Mouse (Mus musculus): Measurements from ENCODE around the gene Folr1. TPM values are rescaled to one million over a fixed set of nuclear protein-coding genes. Genes with fewer than 3 reads are reported as not detected.

Folr1 gene
- total and polyA plus RNA-seq, 2 experiments from 2014 or later, result 7.0 to 49.6 TPM

DNA sequence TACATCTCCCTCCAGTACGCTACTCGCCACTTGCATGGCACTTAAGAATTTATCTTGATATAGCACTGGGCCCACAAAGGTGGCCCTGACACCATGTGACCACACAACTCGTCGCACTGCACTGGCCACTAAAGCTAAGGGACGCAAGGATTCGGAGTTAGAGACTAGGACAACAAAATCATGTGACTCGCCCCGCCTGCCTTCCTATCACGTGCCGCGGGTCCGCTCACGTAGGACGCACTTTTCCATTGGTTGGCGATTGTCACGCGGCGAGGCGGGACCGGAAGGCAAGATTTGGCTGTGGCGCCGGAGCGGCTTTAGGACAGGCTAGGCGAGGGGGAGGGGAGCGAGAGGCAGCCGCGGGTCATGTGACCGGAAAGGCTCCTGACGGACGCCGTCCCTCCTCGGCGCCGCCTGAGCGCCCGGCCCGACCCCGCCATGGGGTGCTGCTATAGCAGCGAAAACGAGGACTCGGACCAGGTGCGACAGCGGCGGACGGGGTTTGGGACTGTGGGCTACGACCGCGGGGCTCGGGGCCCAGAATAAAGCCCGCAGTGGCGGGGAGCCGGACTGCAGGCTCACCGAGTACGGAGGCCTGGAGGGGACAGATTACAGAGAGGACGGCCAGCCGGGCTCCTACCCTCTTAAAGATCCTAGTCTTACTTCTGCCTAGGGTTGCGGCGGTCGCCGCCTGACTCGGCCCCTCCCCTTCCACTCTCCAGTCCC is 35.1 kb upstream of the Folr1 start, which contains the start of gene Lamtor1:
Gene Lamtor1 (plus strand): TSS at position 344 of the 726 bp plus-strand sequence.
- peak within 1 kb of the TSS; percentile 90 for H3K27ac ChIP-seq (ENCODE audit: low read depth, low read length)

DNA sequence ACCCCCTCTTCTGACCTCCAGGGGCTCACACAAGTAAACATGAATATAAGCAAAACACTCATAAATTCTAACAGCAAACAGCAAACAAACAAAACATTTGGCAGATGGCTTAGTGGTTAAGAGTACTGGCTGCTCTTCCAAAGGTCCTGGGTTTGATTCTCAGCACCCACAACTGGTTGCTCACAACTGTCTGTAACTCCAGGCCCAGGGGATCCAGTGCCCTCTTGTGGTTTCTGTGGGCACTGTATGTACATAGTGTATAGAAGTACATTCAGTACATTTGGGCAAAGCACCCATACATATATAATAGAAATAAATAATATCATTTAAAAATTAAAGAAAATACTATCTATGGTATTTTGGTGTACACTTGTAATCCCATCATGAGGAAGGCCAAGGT is 32.3 kb upstream of the Folr1 start:
- peak; percentile 6; the same call in 1 of the 2 replicates for TF ChIP-seq CTCF (IDR thresholded peaks at IDR 0.05; ENCODE audit: low read depth)
- no peak overlapping the region for H3K4me3 ChIP-seq (ENCODE audit: low read depth, low read length)
- H3K9ac ChIP-seq, result no peak overlapping the region
- H3K4me2 ChIP-seq (ENCODE audit: low read depth), result no peak overlapping the region
- no peaks in the 10 kb centered on the region for H3K4me1 ChIP-seq (ENCODE audit: insufficient read depth)
- H3K27me3 ChIP-seq (ENCODE audit: insufficient read depth, low read length), result no peaks in the 10 kb centered on the region
- DNase-seq (no peak), ATAC-seq (no peak)
- no peaks in the 10 kb centered on the region for H3K36me3 ChIP-seq (ENCODE audit: insufficient read depth)
- no peak overlapping the region for H3K27ac ChIP-seq (ENCODE audit: low read depth, low read length)
- H3K9me3 ChIP-seq (ENCODE audit: low read length), result no peaks in the 10 kb centered on the region

More for the DNA sequence above, 35.1 kb upstream of the Folr1 start, which contains the start of gene Lamtor1:
- H3K4me2 ChIP-seq (ENCODE audit: low read depth), result peak within 1 kb of the TSS; percentile 59
- no peaks in the 10 kb centered on the region for H3K4me1 ChIP-seq (ENCODE audit: insufficient read depth)
- WGBS, result under 1% methylated on average over 59 of the region's 61 CpGs
- H3K9ac ChIP-seq, result peak within 1 kb of the TSS; percentile 82
- H3K27me3 ChIP-seq (ENCODE audit: insufficient read depth, low read length), result no peaks in the 10 kb centered on the region
- H3K9me3 ChIP-seq (ENCODE audit: low read length), result no peaks in the 10 kb centered on the region
- peak; percentile 99 for ATAC-seq
- H3K36me3 ChIP-seq (ENCODE audit: insufficient read depth), result peaks cover 13% of the 10 kb centered on the region
- DNase-seq, result peak; percentile 99
- no peak for TF ChIP-seq CTCF (IDR thresholded peaks at IDR 0.05; ENCODE audit: low read depth)
- peak within 1 kb of the TSS; percentile 77 for H3K4me3 ChIP-seq (ENCODE audit: low read depth, low read length)

DNA sequence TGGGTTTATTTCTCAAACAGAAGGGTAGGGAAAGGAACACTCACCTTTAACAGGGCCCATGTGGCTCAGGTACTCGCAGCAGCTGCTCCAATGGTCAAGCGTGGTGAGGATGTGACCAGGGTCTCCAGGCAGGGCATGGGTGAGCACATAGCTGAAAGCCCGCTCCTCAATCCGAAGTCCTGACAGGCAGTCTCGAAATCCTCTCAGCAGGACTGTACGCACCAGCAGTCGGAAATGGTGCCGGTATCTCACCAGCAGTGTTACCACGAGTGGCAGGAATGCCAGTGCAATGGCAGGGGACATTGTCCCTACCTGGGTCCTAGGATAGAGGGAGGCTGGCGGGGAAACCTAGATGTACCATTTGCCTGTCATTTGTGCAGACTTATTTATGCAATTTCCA is 31.4 kb upstream of the Folr1 start:
- ATAC-seq (no peak), DNase-seq (no peak)
- 90% methylated on average over 10 of the region's 10 CpGs for WGBS
- no peaks in the 10 kb centered on the region for H3K27me3 ChIP-seq (ENCODE audit: insufficient read depth, low read length)
- TF ChIP-seq CTCF (IDR thresholded peaks at IDR 0.05; ENCODE audit: low read depth), result no peak
- no peak overlapping the region for H3K4me2 ChIP-seq (ENCODE audit: low read depth)
- peaks cover 4% of the 10 kb centered on the region; the same call in 1 of the 2 replicates for H3K4me1 ChIP-seq (ENCODE audit: insufficient read depth)
- no peak overlapping the region for H3K27ac ChIP-seq (ENCODE audit: low read depth, low read length)
- H3K36me3 ChIP-seq (ENCODE audit: insufficient read depth), result no peaks in the 10 kb centered on the region
- H3K4me3 ChIP-seq (ENCODE audit: low read depth, low read length), result no peak overlapping the region
- no peak overlapping the region for H3K9ac ChIP-seq
- H3K9me3 ChIP-seq (ENCODE audit: low read length), result no peaks in the 10 kb centered on the region

DNA sequence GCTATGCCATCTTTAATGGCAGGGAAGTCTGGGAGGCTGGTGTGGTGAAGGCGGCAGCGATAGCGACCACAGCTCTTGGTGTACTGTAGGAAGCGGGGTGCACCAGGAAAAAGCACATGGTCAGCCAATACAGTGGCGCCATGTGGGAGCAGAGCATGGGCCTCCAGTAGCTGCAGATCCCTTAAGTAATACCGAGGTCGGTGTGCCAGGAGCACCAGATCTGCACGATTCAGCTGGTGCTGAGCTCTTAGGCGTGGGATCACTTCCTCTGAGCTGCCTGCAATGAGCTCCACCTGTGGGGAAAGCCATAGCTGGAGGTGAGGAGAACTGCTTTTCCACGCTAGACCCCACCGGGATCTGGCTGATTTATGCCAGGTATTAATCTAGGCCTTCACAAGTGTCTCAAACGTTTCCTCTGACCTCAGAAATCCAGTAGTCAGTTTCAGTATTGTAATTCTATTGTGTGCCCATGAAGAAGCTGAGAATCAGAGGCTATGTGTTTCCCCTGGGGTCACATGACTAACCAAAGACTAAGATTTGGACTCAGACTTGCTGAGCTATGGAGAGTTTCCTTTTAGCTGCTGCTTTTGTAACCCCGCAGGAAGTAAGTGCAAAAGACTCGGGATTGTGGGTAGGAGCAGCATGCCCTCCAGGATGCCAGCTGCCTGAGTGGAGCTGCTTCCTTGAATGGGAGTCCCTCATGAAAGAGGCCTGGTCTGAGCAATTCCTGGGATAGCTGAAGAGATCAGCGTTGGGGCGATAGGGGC is 29.9 kb upstream of the Folr1 start:
- no peak for TF ChIP-seq CTCF (IDR thresholded peaks at IDR 0.05; ENCODE audit: low read depth)
- H3K27me3 ChIP-seq (ENCODE audit: insufficient read depth, low read length), result no peaks in the 10 kb centered on the region
- no peaks in the 10 kb centered on the region for H3K36me3 ChIP-seq (ENCODE audit: insufficient read depth)
- H3K4me2 ChIP-seq (ENCODE audit: low read depth), result no peak overlapping the region
- no peak overlapping the region for H3K4me3 ChIP-seq (ENCODE audit: low read depth, low read length)
- no peak for DNase-seq
- 91% methylated on average over 16 of the region's 16 CpGs for WGBS
- ATAC-seq, result no peak
- H3K27ac ChIP-seq (ENCODE audit: low read depth, low read length), result no peak overlapping the region
- no peak overlapping the region for H3K9ac ChIP-seq
- no peaks in the 10 kb centered on the region for H3K9me3 ChIP-seq (ENCODE audit: low read length)
- H3K4me1 ChIP-seq (ENCODE audit: insufficient read depth), result peaks cover 6% of the 10 kb centered on the region; the same call in 1 of the 2 replicates

DNA sequence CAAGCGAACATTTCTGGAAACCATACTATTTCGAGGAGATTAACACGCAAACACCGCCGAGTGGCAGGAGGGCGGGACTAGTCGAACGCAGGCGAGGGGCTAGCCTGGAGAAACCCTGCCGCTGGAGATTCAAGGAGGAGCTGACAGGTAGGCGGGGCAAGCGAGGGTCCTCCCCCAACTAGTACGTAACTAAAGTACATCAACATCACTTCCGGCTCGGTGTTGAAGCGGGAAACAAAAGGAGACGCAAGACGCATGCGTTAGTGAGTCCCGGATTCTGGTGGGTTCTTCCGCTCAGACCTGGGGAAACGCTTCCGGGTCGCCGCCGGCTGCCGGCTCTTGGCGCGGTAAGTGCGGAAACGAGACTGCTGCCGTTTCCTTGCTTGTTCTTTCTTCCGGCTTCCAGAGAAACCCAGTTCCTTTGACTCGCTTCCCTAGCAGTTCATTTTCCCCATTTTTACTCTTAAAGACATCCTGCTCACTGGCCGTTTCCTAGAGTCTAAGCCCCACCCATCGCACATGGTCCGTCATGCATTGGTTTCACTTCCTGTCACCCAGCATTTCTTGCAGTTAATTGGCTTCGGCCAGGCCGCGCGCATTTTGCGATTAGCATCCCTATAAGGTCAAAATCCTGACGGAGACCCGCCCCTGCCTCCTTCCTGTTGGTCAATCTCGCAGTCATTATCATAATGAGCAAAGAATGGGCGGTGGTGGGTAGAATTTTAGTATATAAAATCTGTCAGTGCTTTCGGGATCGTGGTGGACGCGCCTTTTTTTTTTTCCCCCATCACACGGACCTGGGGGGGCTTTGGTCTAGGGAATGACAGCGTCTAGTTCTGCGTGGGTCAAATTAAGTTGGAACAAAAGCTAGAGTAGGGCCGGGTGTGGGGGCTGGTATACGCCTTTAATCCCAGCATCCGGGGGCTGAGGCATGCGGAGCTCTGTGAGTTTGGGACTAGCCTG is 25.8 kb upstream of the Folr1 start:
- Histone ChIP-seq H3K9ac (peak overlapping the region; percentile 67), H3K36me3 (ENCODE audit: insufficient read depth) (no peaks in the 10 kb centered on the region), H3K4me1 (ENCODE audit: insufficient read depth) (peaks cover 6% of the 10 kb centered on the region; the same call in 1 of the 2 replicates), H3K27me3 (ENCODE audit: insufficient read depth, low read length) (no peaks in the 10 kb centered on the region), H3K27ac (ENCODE audit: low read depth, low read length) (peak overlapping the region; percentile 89), H3K4me3 (ENCODE audit: low read depth, low read length) (peak overlapping the region; percentile 51), H3K4me2 (ENCODE audit: low read depth) (peak overlapping the region; percentile 48), H3K9me3 (ENCODE audit: low read length) (no peaks in the 10 kb centered on the region)
- ATAC-seq (peak; percentile 98), DNase-seq (peak; percentile 98)
- under 1% methylated on average over 57 of the region's 57 CpGs for WGBS
- TF ChIP-seq CTCF (IDR thresholded peaks at IDR 0.05; ENCODE audit: low read depth), result no peak

DNA sequence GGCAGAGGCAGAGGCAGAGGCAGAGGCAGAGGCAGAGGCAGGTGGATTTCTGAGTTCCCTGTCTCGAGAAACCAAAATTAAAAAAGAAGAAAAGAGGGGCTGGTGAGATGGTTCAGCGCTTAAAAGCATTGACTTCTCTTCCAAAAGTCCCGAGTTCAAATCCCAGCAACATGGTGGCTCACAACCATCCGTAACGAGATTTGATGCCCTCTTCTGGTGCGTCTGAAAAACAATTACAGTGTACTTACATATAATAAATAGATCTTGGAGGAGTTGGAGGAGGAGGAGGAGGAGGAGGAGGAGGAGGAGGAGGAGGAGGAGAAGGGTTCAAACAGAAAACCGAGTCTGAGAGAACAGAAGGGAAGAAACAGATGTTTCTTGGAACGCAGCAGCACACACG is 25.1 kb upstream of the Folr1 start:
- TF ChIP-seq CTCF (IDR thresholded peaks at IDR 0.05; ENCODE audit: low read depth), result peak; percentile 41; the same call in 1 of the 2 replicates
- H3K36me3 ChIP-seq (ENCODE audit: insufficient read depth), result no peaks in the 10 kb centered on the region
- H3K27ac ChIP-seq (ENCODE audit: low read depth, low read length), result peak overlapping the region; percentile 89
- ATAC-seq, result peak; percentile 15
- peak overlapping the region; percentile 51 for H3K4me3 ChIP-seq (ENCODE audit: low read depth, low read length)
- peak overlapping the region; percentile 67 for H3K9ac ChIP-seq
- 40% methylated on average over 9 of the region's 9 CpGs for WGBS
- no peak for DNase-seq
- peak overlapping the region; percentile 39 for H3K4me2 ChIP-seq (ENCODE audit: low read depth)
- peaks cover 6% of the 10 kb centered on the region; the same call in 1 of the 2 replicates for H3K4me1 ChIP-seq (ENCODE audit: insufficient read depth)
- H3K27me3 ChIP-seq (ENCODE audit: insufficient read depth, low read length), result no peaks in the 10 kb centered on the region
- no peaks in the 10 kb centered on the region for H3K9me3 ChIP-seq (ENCODE audit: low read length)
